ENCODE assay signal across 34 mouse cellular contexts in genomic region chrX:156009756-156010155, GRCm38 (mm10).
"Had no signal": no experiment of that assay in that cellular context is flagged by ENCODE, and none has a peak within 500 bp of the region (broad histone marks: within the 10 kb centered on the region; RNA-seq: fewer than 3 reads in every experiment).

No protein-coding gene starts in this region.

- H3K4me2 ChIP-seq: heart, embryonic 11.5 days; heart, embryonic 12.5 days; heart, embryonic 13.5 days; heart, embryonic 15.5 days; hindbrain, embryonic 12.5 days; hindbrain, embryonic 13.5 days; hindbrain, embryonic 14.5 days; hindbrain, embryonic 15.5 days; kidney, embryonic 15.5 days had no signal

- H3K9me3 ChIP-seq: heart, embryonic 10.5 days; heart, embryonic 13.5 days; heart, embryonic 15.5 days; hindbrain, embryonic 10.5 days; hindbrain, embryonic 12.5 days; hindbrain, embryonic 13.5 days; hindbrain, embryonic 15.5 days; kidney, embryonic 15.5 days had no signal

- H3K27ac ChIP-seq: heart, adult 2 months; heart, embryonic 10.5 days; heart, embryonic 13.5 days; heart, embryonic 15.5 days; hindbrain, embryonic 10.5 days; hindbrain, embryonic 12.5 days; hindbrain, embryonic 13.5 days; hindbrain, embryonic 14.5 days; hindbrain, embryonic 15.5 days; hindbrain, postnatal 0 days; kidney, embryonic 15.5 days; kidney, postnatal 0 days; layer of hippocampus, adult 2 months; left cerebral cortex, adult 2 months had no signal

- H3K27me3 ChIP-seq: heart, embryonic 12.5 days; heart, embryonic 13.5 days; heart, embryonic 15.5 days; hindbrain, embryonic 12.5 days; hindbrain, embryonic 13.5 days; hindbrain, embryonic 15.5 days; kidney, embryonic 15.5 days had no signal

- H3K4me1 ChIP-seq: heart, embryonic 10.5 days; heart, embryonic 12.5 days; heart, embryonic 13.5 days; heart, embryonic 15.5 days; hindbrain, embryonic 10.5 days; hindbrain, embryonic 12.5 days; hindbrain, embryonic 13.5 days; hindbrain, embryonic 15.5 days; kidney, embryonic 15.5 days had no signal

- H3K36me3 ChIP-seq: heart, embryonic 10.5 days; heart, embryonic 12.5 days; heart, embryonic 13.5 days; heart, embryonic 15.5 days; hindbrain, embryonic 10.5 days; hindbrain, embryonic 12.5 days; hindbrain, embryonic 13.5 days; hindbrain, embryonic 15.5 days; kidney, embryonic 15.5 days had no signal

- H3K4me3 ChIP-seq: heart, adult 2 months; heart, embryonic 10.5 days; heart, embryonic 12.5 days; heart, embryonic 13.5 days; heart, embryonic 15.5 days; hindbrain, embryonic 10.5 days; hindbrain, embryonic 12.5 days; hindbrain, embryonic 13.5 days; hindbrain, embryonic 15.5 days; kidney, embryonic 15.5 days; layer of hippocampus, adult 2 months; left cerebral cortex, adult 2 months had no signal

- DNase-seq: heart, adult 2 months; heart, postnatal 10 days; heart, postnatal 14 days; heart, postnatal 36 days; heart, postnatal 4 days; kidney, adult 11 months; kidney, adult 18-20 months; kidney, adult 2 months; kidney, adult 8-10 months; kidney, adult 9 months; kidney, postnatal 10 days; kidney, postnatal 14 days; kidney, postnatal 25 days; kidney, postnatal 36 days; kidney, postnatal 4 days; layer of hippocampus, adult 9-11 months; layer of hippocampus, postnatal 36 days had no signal

- ATAC-seq: hindbrain, embryonic 16.5 days; hindbrain, postnatal 0 days; inflammation-experienced regulatory T-cells, adult 6 months had no signal

- H3K9ac ChIP-seq: heart, embryonic 12.5 days; heart, embryonic 13.5 days; heart, embryonic 15.5 days; hindbrain, embryonic 12.5 days; hindbrain, embryonic 13.5 days; hindbrain, embryonic 14.5 days; hindbrain, embryonic 15.5 days; kidney, embryonic 15.5 days had no signal
